In the genomic region with DNA sequence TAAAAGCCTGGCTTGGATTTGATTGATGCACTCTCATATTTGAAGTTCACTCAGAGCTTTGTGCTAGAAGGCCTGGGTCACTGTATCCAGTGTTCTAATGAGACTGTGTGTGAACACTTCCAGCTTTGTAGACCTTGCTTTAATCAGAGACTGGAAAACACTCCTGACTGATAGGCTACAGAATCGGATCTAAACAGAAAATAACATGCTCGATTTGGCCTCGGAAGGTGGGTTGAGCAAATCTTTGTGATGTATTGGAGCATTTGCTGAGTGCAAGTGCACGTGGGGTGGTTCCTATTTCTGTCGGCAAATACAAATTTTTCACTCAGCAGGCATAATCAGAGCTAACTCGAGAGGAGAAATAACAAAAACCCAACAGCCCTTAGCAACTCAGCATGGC, we compare ENCODE assay signal across 14 mouse cellular contexts.
A peak's percentile ranks its signal among the peaks of the same experiment; 100 is the strongest.
DNase-seq lines count a peak whose midpoint lies in the region; ATAC-seq lines count a peak whose summit lies in the region.
"Had no signal": no experiment of that assay in that cellular context is flagged by ENCODE, and none has a peak within 500 bp of the region (broad histone marks: within the 10 kb centered on the region; RNA-seq: fewer than 3 reads in every experiment).

No protein-coding gene starts in this region.

- no peak overlapping the region for H3K27ac ChIP-seq in forebrain, embryonic 14.5 days (ENCODE audit: low read depth, low read length)
- H3K27ac ChIP-seq in neural tube, embryonic 14.5 days (ENCODE audit: low read depth, low read length), result no peak overlapping the region

- H3K4me1 ChIP-seq in forebrain, embryonic 14.5 days (ENCODE audit: control insufficient read depth, insufficient read depth, low read length), result peaks cover 10% of the 10 kb centered on the region
- H3K4me1 ChIP-seq in neural tube, embryonic 14.5 days (ENCODE audit: control insufficient read depth, insufficient read depth, low read length), result no peaks in the 10 kb centered on the region
- H3K4me1 ChIP-seq: megakaryocyte, embryonic 14.5 days had no signal

- 7% methylated on average over 6 of the region's 6 CpGs for WGBS in forebrain, embryonic 14.5 days
- whole genome bisulfite sequencing in neural tube, embryonic 14.5 days, result 31% methylated on average over 6 of the region's 6 CpGs

- peak; percentile 3 to 4 for DNase-seq in left cerebral cortex, postnatal 14 days (ENCODE audit: low spot score in 2 of 2)
- DNase-seq in left cerebral cortex, postnatal 10 days (ENCODE audit: extremely low spot score in 1 of 2, low spot score in 2 of 2), result no peak
- peak; percentile 65 for DNase-seq in forebrain, embryonic 14.5 days (ENCODE audit: low spot score)
- peak; percentile 30 for DNase-seq in mesoderm, embryonic 11.5 days (ENCODE audit: low read depth, low spot score)
- DNase-seq in T-cell, adult 2 months (ENCODE audit: low spot score), result no peak
- DNase-seq in adrenal gland, postnatal 25 days, result no peak
- DNase-seq in kidney, adult 9 months, result no peak
- DNase-seq: heart, adult 11 months; kidney, adult 2 months; layer of hippocampus, adult 9-11 months; lung, embryonic 14.5 days; thymus, adult 18-20 months had no signal

- H3K9ac ChIP-seq in forebrain, embryonic 14.5 days (ENCODE audit: low read length), result 0 out of 2 replicates have a peak overlapping the region, but pooled peaks have one; percentile 35
- no peak overlapping the region for H3K9ac ChIP-seq in neural tube, embryonic 14.5 days (replicated peaks; ENCODE audit: low read depth, low read length)
- H3K9ac ChIP-seq: lung, embryonic 14.5 days had no signal

- ATAC-seq in forebrain, embryonic 14.5 days, result peak; percentile 85
- peak; percentile 38; the same call in 1 of the 2 replicates for ATAC-seq in neural tube, embryonic 14.5 days (ENCODE audit: low read depth)

- no peaks in the 10 kb centered on the region for H3K9me3 ChIP-seq in forebrain, embryonic 14.5 days (replicated peaks; ENCODE audit: control insufficient read depth, low read length)
- no peaks in the 10 kb centered on the region for H3K9me3 ChIP-seq in neural tube, embryonic 14.5 days (ENCODE audit: control insufficient read depth, low read length)
- H3K9me3 ChIP-seq: megakaryocyte, embryonic 14.5 days had no signal

- no peaks in the 10 kb centered on the region for H3K27me3 ChIP-seq in forebrain, embryonic 14.5 days (replicated peaks; ENCODE audit: control insufficient read depth, insufficient read depth, low read length)
- no peaks in the 10 kb centered on the region for H3K27me3 ChIP-seq in neural tube, embryonic 14.5 days (ENCODE audit: control insufficient read depth, insufficient read depth, low read length)
- H3K27me3 ChIP-seq: megakaryocyte, embryonic 14.5 days had no signal

- no peaks in the 10 kb centered on the region for H3K36me3 ChIP-seq in forebrain, embryonic 14.5 days (ENCODE audit: control insufficient read depth, insufficient read depth, low read length)
- H3K36me3 ChIP-seq in neural tube, embryonic 14.5 days (ENCODE audit: control insufficient read depth, insufficient read depth, low read length), result no peaks in the 10 kb centered on the region

- H3K4me2 ChIP-seq in forebrain, embryonic 14.5 days (ENCODE audit: low read length), result peak overlapping the region; percentile 12
- H3K4me2 ChIP-seq in neural tube, embryonic 14.5 days (ENCODE audit: low read depth, low read length), result no peak overlapping the region
- H3K4me2 ChIP-seq: lung, embryonic 14.5 days had no signal

- H3K4me3 ChIP-seq in forebrain, embryonic 14.5 days (ENCODE audit: low read depth, low read length), result no peak overlapping the region
- H3K4me3 ChIP-seq in neural tube, embryonic 14.5 days (ENCODE audit: low read depth, low read length), result no peak overlapping the region
- H3K4me3 ChIP-seq: megakaryocyte, embryonic 14.5 days had no signal

- intact Hi-C loops in left cerebral cortex, postnatal 14 days (cut with DNase I), result no loop called here
- intact Hi-C loops in left cerebral cortex, postnatal 10 days (cut with DNase I), result no loop called here

Comparison
In these comparisons a context has a peak if more than half of its experiments do, and no peak if none do; other contexts are left out.
1. DNase-seq: peak in left cerebral cortex, postnatal 14 days (2 of 2), forebrain, embryonic 14.5 days (single experiment) and mesoderm, embryonic 11.5 days (single experiment); none in left cerebral cortex, postnatal 10 days (0 of 2), T-cell, adult 2 months (single experiment), adrenal gland, postnatal 25 days (single experiment) and kidney, adult 9 months (single experiment).